Mouse (Mus musculus): ENCODE data around the gene Adgrv1.
"Not testable (repeated sequence)": the region's sequence is repeated elsewhere in the genome, so short reads cannot be mapped to it uniquely, and the experiment has no call there.

The Adgrv1 gene

DNA sequence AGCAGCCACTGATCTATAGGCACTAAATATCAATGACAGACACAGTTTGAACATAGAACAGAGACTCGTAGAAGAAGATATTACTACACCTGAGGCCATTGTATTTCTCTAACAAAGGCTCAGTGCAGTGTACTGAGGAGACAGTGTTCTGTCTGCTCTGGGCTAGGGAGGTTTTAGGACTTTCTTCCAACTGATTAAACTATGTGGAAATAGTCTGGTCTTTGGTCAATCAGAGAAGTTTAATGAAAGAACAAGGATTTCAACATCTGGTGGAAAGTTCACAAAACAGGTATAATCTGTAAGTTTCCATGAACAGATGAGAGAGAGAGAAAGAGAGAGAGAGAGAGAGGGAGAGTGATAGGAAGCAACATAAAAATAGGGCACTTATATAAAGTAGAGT lies 297.7 kb downstream of the Adgrv1 start:
- DNase-seq (ENCODE audit: low spot score in 2 of 2): no peak

DNA sequence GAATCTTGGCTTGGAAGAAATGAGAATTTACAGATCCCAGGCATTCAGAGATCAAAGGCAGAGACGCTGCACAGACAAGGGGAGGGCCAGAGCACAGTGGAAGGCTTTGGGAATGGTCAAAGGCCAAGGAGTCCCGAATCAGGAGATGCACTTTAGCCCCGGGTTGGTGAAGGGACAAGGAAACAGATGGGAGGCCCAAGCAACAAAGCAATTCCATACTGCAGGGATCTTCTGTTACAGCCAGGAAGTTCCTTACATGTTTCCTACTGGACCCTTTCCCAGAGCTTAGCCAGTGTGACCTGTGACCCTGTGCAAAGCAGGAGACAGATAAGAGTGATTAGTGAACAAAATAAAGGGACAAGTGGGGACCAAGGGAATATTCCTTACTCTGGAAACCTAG lies 300.9 kb downstream of the Adgrv1 start:
- no peak for DNase-seq (ENCODE audit: low spot score in 2 of 2)

DNA sequence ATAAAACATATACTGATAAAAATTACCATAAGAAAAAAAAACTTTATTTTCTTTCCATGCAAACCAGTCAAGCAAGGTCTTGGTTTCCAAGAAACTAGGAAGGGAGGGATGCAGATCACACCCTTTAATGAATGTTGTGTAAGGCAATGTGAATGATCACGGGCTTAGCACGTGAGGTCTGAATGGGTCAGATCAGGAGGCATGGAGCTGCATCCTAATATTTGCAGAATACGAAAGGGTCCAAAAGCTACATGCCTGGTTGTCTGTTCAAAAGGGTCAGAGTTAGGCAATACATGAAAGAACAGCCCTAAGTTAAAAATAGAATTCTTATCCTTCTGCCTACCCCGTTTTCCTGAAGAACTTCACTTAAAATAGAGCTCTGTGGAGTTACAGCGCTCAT lies 303.2 kb downstream of the Adgrv1 start:
- DNase-seq (ENCODE audit: low spot score in 2 of 2): no peak

DNA sequence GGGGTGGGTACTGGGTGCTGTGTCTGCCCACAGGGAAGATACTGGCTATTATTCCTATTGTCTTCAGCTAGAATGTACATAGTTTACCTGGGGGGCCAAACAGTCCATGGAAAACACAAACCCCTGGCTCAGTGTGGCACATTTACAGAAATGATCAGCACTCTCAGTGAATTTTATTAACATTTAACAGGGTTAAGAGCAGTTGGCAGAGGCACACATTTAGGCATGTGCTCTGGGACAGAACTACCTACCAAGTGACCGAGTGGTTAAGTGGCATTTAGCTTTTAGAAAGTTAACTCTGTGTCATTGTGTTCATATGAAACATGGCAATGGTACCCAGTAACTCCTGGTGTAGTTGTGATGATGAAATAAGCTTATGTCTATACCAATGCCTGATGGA lies 304.8 kb downstream of the Adgrv1 start:
- no peak for DNase-seq (ENCODE audit: low spot score in 2 of 2)

DNA sequence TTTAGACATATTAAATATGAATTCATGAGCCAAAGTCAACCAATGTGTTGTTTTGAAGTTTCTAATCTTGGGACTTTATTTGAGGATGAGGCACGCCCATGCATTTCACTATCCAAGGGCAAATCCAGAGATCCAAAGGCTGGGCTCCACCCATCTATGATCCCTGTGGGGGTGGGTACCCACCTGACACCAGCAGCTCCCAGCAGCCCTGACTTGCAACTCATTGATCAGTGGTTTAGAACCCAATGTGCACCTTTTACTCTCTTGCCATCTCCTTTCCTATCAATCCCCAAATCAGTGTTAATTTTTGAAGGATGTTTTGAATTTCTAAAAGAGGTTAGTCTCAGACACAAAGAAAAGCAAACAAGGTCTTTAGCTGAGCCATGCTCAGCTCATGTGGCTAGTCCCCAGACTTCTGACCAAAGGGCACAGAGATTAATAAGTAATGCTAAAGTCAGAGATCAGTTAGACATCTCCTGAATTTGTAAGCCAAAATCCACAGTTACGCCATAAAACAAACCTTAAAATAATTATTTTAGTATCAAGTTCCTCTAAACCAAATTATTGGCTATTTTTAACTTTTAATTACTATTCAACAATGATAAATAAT lies 307.2 kb downstream of the Adgrv1 start:
- DNase-seq (ENCODE audit: low spot score in 2 of 2): no peak

DNA sequence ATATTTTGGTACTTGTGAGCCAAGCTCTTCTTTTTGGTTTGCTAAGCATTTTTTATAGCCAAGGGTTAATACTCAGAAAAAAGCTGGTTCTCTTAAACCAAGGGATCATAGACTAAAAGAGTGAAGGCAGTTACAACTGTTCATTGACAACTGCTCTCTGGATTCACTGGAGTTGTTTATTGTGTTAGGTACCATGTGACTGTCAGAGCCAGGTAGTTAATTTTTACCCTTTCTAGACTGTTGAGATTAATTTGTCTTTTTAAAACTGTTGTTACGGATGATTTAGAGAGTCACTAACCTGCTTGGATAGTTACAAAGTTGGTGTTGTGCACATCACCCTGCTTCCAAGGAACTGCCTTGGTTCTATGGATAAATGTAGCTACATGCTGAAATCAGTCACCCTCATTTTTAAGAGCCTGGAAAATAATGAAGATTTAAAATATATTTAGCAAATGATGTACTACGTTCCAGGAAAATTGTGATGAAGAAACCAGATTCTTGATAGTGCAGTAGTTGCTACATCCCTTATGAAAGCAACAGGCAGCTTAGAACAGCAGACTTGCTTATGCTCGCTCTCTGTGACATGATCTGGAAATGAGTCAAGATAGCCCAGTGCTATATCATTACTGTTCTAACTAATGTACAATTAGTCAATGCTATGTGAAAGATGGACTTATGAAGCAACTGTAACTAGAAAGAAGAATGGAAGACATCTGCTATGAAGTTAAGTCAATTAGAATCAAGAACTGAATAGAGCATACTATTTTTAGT lies 309.2 kb downstream of the Adgrv1 start:
- no peak for DNase-seq (ENCODE audit: low spot score in 2 of 2)

DNA sequence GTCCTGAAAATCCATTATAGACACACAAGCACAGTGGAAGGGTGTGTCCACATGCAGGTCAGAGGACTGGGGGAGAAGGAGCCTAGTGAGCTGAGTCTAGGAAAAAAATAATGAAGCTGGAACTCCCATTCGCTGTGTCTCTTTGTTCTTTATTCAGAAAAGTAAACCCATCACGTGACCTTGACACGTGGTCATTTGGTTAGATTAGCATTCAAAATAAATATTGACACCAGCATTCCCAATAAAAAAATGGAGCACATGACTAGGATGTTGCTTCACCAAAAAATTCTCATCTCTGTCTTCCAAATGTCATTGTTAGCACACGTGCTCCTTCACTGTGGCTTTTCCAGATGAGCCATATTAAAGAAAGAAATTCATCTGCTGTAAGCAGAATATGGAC lies 316.4 kb downstream of the Adgrv1 start:
- no peak for DNase-seq (ENCODE audit: low spot score in 2 of 2)

DNA sequence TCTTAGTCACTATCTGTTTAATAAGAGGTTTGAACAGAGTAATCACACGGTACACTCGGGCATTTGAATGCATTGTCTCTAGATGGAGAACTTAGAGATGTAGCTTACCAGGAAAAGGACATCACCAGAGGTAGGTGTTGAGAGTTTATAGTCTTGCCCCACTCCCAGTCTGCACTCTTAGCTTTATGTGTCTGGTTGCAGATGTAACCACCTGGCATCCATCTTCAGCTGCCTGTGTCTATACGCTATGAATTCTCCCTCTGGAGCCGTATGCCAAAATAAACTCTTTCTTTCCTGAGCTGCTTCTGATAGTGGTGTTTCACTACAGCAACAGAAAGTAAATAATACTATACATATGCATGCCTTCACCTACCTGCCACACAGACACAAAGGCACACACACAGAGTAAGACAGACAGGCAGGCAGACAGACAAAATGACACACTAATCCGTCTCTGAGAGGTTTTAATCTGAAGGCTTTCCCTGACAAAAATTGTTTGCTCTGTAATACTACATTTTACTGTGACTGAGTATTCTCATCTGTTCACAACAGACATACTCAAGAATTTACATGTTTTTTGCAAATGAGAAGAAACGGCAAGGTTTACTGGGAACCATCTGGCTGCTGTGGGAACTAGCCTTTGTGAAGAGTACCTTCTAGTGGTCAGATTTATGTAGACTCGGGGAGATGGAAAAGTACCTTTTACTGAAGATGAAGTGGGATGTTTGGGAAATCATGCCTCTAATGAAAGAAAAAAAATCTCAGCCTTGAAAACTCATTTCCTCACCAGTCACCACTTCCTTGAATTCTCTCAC lies 318.4 kb downstream of the Adgrv1 start:
- DNase-seq (ENCODE audit: low spot score in 2 of 2): no peak

DNA sequence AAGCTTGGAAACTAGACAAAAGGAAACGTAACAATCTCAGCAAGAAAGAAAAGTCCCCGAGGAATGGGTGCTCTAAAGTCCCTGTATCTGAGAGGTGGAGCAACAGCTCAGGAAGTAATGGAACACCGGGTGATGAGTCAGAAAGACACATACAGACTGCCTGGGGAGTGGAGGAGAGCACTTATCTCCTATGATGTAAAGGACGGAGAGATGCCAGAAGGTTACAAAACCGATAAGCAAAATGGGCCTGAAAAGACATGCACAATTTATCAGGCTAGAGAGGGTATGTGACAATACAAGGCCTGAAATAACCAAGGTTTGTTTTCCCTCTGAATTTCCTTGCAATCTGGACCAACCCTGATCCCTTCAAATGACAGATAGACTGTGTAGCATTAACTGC lies 320.8 kb downstream of the Adgrv1 start:
- DNase-seq (ENCODE audit: low spot score in 2 of 2): no peak

DNA sequence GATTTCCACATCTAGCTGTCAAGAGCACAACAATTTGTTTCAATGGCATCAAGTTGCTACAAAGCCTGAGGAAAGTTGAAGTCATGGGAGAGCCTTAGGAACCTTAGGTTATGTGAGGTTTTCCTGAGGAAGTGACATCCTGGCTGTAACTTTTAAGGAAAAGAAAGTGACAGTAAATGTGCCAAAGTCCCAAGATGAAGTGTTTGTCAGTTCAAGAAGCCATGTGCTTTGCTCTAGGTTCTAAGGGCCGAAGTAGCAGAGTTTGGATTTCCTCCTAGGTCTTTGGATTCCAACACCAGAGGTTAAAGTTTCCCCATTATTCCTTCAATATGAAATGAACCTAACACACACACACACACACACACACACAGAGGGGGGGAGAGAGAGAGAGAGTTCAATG lies 332.1 kb downstream of the Adgrv1 start:
- DNase-seq (ENCODE audit: low spot score in 2 of 2): no peak

DNA sequence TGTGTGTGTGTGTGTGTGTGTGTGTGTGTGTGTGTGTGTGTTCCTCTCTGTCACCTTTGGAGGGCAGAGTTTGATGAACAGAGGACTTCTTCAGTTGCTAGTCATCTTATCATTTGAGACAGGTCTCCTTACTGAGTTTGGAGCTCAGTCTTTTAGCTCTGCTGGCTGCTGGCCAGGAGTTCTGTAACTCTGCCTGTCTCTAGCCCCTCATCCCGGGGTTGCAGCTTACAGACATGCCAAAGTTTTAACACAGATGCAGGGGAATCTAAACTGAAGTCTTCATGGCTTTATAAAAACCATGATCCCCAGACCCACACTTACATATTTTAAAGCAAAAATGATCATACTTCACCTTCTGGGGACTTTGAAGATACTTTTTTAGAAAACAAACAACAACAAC lies 338.8 kb downstream of the Adgrv1 start:
- no peak for DNase-seq (ENCODE audit: low spot score in 2 of 2)

DNA sequence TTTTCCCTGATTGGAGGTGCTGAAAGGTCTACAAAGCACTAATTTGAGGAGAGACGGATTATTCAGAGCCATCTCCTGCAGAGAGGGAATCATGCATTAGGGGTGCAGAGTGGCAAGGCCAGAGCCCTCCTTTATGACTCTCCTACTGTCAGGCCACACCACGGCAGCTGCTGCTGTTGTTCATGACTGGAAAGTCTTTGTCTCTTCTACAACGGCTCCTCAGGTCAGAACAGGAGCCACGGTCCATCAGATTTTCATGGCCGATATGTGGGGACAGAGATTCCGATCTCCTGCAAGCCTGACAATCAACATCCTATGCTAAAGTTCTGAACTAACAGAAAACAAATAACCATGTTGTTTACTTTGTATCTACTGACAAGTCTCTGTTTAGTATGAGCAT lies 350.8 kb downstream of the Adgrv1 start:
- DNase-seq (ENCODE audit: low spot score in 2 of 2): no peak

DNA sequence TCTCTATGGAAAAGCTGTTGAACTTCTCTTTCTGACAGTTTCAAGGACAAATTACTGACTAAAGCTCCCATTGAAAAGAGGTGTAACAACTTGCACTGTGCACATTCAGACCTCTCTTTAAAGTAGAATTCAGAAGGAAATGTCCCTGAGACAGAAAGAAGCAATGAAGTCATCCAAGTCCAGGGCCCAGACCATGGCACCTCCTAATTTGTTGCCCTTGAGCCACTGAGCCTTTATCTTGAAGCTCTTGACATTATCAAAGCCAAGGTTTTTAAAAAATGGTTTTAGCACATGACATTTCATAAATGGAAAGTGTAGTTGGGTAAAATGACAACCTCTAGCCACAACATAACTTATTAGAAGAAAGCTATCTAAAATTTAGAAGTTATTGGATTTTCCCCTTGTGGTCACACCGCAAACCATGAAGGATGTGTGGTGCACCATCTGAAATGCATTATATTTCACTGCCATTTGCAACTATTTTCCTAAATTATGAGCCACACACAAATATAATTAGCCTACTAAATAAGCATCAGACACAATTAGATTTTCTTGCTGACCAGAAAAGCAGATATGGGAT lies 352.2 kb downstream of the Adgrv1 start:
- no peak for DNase-seq (ENCODE audit: low spot score in 2 of 2)

DNA sequence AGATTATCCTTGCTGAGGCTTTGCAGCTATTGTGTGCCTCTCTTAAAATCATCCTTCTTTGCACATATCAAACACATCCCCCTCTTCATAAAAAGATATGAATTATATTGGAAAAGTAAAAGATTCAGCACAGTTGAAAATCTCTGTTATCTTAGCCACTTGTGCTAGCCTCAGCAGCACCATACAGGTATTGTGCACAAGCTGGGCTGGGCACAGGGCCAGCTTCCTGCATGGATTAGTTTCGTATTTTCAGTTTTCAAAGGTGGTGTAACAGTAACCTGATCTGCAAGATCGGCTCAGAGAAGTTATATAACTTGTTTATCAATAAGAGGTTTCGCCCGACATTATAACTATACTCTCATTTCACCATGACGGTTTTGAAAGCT lies 353.6 kb downstream of the Adgrv1 start:
- DNase-seq (ENCODE audit: low spot score in 2 of 2): no peak

DNA sequence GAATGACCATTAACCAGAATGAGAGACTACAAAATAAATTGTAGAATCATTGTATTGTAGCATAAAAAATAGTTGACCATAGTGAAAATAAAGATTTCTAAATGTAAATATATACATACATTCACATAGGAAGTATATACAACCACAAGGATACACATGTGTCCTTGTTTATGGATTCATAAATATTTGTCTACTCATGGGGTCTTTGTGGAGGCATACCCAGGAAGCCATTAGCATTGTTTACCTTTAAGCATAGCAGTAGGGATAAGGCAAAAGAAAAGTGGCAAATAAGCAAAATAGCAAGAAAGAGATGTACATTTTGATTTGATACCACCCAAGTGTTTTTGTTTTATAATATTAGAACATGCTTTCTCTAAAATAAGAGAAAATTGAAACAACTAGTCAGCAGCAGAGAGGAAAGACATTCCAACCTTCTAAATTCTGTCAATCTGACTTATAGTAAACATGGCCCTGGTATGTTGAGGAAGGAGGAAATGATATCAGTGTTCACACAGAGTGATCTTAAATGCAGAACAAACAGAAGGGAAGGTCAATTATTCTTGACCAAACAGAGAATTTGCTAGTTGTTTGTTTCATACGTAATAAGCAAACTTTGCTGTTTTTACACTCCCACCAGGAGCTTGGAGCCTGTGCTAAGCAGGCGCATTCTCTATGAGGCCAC lies 354.1 kb downstream of the Adgrv1 start:
- DNase-seq (ENCODE audit: low spot score in 2 of 2): no peak

DNA sequence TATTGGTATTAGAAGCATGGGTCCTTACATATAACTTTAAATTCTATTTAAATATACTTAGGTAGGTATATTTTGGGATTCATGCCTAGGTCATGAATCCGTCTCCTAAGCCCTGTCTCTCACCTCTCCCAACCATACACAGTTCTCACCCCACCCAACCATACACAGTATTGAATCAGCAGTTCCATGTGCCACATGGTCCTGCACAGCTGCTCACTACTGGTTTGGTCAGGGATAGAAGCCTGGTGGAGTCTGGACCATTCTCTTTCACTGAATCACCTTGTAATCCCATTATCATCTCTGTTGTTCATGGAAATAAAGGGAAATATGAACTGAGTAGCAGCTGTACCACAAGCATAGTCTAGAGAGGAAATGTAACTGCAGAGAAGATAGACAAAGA lies 359.1 kb downstream of the Adgrv1 start:
- no peak for DNase-seq (ENCODE audit: low spot score in 2 of 2)

DNA sequence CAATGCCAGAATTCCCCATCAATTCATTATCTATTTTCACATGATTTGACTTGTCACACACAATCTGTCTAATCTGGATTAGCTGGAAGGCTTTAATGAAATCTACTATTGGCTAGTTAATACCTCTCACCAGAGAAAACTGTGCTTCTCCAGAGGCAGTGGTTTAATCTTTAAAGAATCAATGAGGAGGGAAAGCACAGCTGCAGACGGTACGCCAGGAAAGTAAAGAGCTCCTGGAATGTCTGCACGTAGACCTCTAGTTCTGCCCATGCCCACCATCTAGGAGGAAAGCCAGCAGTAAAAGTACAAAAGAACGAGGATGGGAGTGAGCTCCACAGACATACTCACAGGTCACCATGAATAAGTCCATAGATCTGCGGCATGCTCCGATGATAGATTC lies 362.6 kb downstream of the Adgrv1 start:
- DNase-seq (ENCODE audit: low spot score in 2 of 2): no peak

DNA sequence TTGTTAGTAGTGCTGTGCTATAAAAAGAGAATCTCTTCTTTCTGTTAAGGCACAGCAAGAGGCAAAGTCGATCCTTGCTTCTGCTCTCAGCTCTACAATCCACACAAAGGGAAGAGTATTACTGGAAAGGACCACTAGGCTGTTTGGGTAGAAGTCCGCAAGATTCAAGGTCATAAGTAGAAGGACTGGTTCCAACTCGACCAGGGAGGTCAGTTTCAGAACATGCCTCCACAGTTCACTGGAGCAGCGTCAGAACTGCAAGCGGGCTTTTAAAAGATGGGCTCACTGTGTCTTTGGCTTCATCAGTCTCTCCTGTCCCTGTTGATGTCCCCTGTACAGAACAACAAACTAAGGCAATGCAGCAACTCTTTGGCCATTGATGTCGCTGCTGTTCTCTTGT lies 363.9 kb downstream of the Adgrv1 start:
- no peak for DNase-seq (ENCODE audit: low spot score in 2 of 2)

DNA sequence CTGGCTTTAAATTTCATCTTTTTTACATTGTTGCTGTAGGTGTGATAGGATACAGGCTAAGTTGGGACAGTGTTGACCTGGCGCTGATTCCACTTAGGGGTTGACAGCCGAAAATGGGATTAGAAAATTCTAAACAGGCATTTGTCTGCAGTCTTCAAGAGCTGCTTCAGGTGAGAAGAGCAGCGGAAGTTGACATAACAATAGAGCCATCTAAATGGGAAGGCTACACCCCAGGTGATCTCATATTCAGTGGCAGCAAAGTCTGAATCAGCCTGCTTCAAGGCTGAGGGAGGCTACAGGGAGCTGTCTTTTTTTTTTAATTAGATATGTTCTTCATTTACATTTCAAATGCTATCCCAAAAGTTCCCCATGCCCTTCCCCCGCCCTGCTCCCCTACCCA lies 365.5 kb downstream of the Adgrv1 start:
- DNase-seq (ENCODE audit: low spot score in 2 of 2): not testable (repeated sequence)

DNA sequence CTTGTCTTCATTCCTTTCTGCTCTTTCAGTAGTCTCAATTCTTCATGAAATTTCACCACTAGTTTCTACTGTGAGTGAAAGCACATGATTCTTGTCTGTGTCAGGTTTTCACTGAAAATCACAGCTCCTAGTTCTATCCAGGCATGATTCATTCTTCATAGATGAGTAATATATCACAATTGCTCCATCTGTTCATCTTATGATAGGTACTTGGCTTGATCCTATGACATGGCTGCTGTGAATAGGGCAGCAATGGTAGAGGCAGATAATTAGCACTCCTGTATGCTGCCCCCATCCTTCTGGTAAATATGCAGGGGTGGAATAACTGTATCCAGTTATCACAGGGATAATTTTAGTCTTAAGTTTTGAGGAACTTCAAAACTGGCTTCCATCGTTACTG lies 368.5 kb downstream of the Adgrv1 start:
- no peak for DNase-seq (ENCODE audit: low spot score in 2 of 2)

DNA sequence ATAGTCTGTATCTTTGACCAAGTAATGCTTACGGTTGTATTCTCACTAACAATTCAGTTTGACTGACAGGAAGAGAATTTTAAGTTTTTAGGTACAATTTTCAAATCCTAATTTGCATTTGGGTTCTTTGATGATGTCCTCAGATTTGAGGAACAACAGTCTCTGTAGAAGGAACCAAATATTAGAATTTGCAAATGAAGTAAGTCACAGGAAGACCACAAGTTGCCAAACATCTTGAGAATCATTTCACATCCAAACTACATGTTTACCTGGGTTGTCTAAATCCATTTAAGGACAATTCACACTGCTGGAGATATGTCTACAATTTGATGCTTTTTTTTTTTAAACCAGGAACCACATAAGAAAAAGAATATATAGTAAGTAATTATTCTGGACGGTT lies 391.8 kb downstream of the Adgrv1 start:
- no peak for DNase-seq (ENCODE audit: low spot score in 2 of 2)

DNA sequence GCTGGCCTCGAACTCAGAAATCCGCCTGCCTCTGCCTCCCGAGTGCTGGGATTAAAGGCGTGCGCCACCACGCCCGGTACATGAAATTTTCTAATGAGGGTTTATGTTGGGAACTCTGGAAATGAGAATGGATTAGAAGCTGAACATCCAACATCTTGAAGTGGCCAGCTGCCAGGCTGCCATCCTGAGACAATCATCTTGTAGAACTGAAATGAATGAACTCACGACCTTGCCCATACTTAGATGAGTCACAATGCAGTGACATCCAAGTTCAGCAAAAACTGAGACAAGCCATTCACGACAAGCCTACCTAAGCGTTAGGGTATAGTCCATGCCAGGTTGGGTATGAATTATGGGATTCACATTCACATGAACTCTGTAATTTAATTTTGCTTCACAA lies 393.1 kb downstream of the Adgrv1 start:
- DNase-seq (ENCODE audit: low spot score in 2 of 2): no peak

Measured in spleen, postnatal 4 days (tissue).